Mouse (Mus musculus) T-helper 17 cell (primary cell): ENCODE measurements around the gene Ints7.

Source experiments
- in situ Hi-C, 2 experiments: fragments of 300-600 bp; cut with MboI, MseI; formaldehyde crosslinking; loops; 1 replicate in 1 of 2; 2 replicates in 1 of 2; pipeline ENCODE4 v1.15.1; 2025; ENCODE audit warnings: high pct_unique_total_duplicates in 2 of 2

Gene Ints7

GRCm38 (mm10) chr1:191575458-191576247, at the start of gene Ints7, which contains the start of gene Dtl:
TSS of gene Ints7 (plus strand) at chr1:191575636.
TSS of gene Dtl (minus strand) at chr1:191575544.
- in situ Hi-C loops: loop anchor here (10.0 to 25.0 kb wide), 2 partner anchors 641 to 1587 kb away; partner anchors contain the start of genes A130010J15Rik (in 1 of the 2) and Irf6 (in 1 of the 2)

- in situ Hi-C loops: loop anchor here in 1 of 2 experiments (25.0 kb wide), 1 partner anchor 190 kb away; the partner anchor contains the start of gene Tmem206
These were observed 48.3 kb upstream of the Ints7 start for GRCm38 (mm10) chr1:191527089-191527488.

- in situ Hi-C loops: loop anchor here in 1 of 2 experiments (25.0 kb wide), 1 partner anchor 191 kb away; the partner anchor contains the start of gene Tmem206
These were observed 47.4 kb upstream of the Ints7 start for GRCm38 (mm10) chr1:191527921-191528612.

- in situ Hi-C loops: loop anchor here in 1 of 2 experiments (25.0 kb wide), 1 partner anchor 192 kb away; the partner anchor contains the start of gene Tmem206
These were observed 46.0 kb upstream of the Ints7 start for GRCm38 (mm10) chr1:191529406-191529805.

GRCm38 (mm10) chr1:191531023-191531422, 44.4 kb upstream of the Ints7 start:
- in situ Hi-C loops: loop anchor here in 1 of 2 experiments (25.0 kb wide), 1 partner anchor 194 kb away; the partner anchor contains the start of gene Tmem206

- in situ Hi-C loops: loop anchor here in 1 of 2 experiments (25.0 kb wide), 1 partner anchor 198 kb away; the partner anchor contains the start of gene Tmem206
These were observed 40.5 kb upstream of the Ints7 start for GRCm38 (mm10) chr1:191534896-191535295.

GRCm38 (mm10) chr1:191540300-191540699, 35.1 kb upstream of the Ints7 start:
- in situ Hi-C loops: loop anchor here in 1 of 2 experiments (25.0 kb wide), 1 partner anchor 203 kb away; the partner anchor contains the start of gene Tmem206

GRCm38 (mm10) chr1:191541014-191541413, 34.4 kb upstream of the Ints7 start:
- in situ Hi-C loops: loop anchor here in 1 of 2 experiments (25.0 kb wide), 1 partner anchor 204 kb away; the partner anchor contains the start of gene Tmem206

- in situ Hi-C loops: loop anchor here in 1 of 2 experiments (25.0 kb wide), 1 partner anchor 204 kb away; the partner anchor contains the start of gene Tmem206
These were observed 33.8 kb upstream of the Ints7 start for GRCm38 (mm10) chr1:191541619-191542018.

- in situ Hi-C loops: loop anchor here in 1 of 2 experiments (25.0 kb wide), 1 partner anchor 206 kb away; the partner anchor contains the start of gene Tmem206
These were observed 31.7 kb upstream of the Ints7 start for GRCm38 (mm10) chr1:191543747-191544146.

GRCm38 (mm10) chr1:191550786-191551185, 24.6 kb upstream of the Ints7 start:
- in situ Hi-C loops: no loop called here

- in situ Hi-C loops: no loop called here
These were observed 18.3 kb upstream of the Ints7 start for GRCm38 (mm10) chr1:191557109-191557508.

GRCm38 (mm10) chr1:191559779-191560178, 15.7 kb upstream of the Ints7 start:
- in situ Hi-C loops: no loop called here

- in situ Hi-C loops: no loop called here
These were observed 12.5 kb upstream of the Ints7 start for GRCm38 (mm10) chr1:191562823-191563365.

GRCm38 (mm10) chr1:191567859-191568258, 7.6 kb upstream of the Ints7 start:
- in situ Hi-C loops: no loop called here

- in situ Hi-C loops: loop anchor here in 1 of 2 experiments (10.0 kb wide), 1 partner anchor 635 kb away; no protein-coding TSS in a partner anchor
These were observed 5.8 kb upstream of the Ints7 start for GRCm38 (mm10) chr1:191569625-191570024.

GRCm38 (mm10) chr1:191570415-191570814, 5.0 kb upstream of the Ints7 start:
- in situ Hi-C loops: loop anchor here in 1 of 2 experiments (10.0 kb wide), 1 partner anchor 636 kb away; no protein-coding TSS in a partner anchor

GRCm38 (mm10) chr1:191573906-191574639, 1.4 kb upstream of the Ints7 start:
- in situ Hi-C loops: loop anchor here in 1 of 2 experiments (10.0 kb wide), 1 partner anchor 639 kb away; no protein-coding TSS in a partner anchor

- in situ Hi-C loops: loop anchor here (10.0 to 25.0 kb wide), 2 partner anchors 640 to 1587 kb away; partner anchors contain the start of genes A130010J15Rik (in 1 of the 2) and Irf6 (in 1 of the 2)
These were observed 472 bp upstream of the Ints7 start for GRCm38 (mm10) chr1:191574871-191575457.
